Mouse (Mus musculus) c-Kit-positive CD71-positive TER-119-positive erythroid progenitor cells, embryonic 14.5 days (primary cell): ENCODE results near the gene Ebf1.

Source experiments
- DNase-seq: peaks from one replicate; pipeline ENCODE4 v3.0.0-alpha.2; 2013; ENCODE audit warnings: low spot score

The Ebf1 gene

DNA sequence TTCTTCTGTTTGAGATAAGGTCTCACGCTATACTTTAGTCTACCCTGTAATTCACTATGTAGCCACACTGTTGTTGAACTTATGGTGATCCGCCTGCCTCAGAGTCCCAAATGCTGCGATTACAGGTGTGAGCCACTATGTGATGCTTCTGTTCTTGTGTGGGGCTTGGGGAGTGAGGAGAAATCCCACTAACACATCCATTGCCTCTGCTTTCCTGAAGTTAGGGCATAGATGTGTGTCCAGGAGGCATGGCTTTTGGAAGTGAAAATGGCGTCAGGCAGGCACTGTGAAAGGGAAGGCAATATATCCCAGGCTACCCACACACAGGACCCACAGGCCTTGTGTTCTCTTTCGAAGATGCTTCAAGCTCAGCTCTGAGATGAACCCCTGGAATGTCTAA, 86.8 kb downstream of the Ebf1 start:
- no peak for DNase-seq

DNA sequence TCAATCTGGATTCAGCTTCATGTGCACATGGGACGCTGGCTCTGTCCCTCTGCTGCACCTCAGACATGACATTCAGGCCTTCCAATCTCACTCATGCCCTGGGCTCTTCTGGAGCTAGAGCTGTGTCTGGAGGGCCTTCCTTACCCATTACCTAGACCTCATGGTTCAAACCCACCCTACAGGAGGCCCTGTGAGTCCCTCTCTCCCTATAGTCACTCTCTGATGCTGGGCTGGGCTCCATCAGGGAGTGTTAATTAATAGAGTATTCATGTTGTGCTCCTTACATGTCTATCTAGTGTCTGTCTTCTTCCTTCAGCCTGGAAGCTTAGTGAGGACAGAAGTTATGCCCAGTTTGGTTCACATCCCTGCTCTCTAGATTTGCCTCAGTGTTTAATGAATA, 88.7 kb downstream of the Ebf1 start:
- DNase-seq: no peak

GRCm38 (mm10) chr11:44706386-44706785, 89.3 kb downstream of the Ebf1 start:
- no peak for DNase-seq

DNA sequence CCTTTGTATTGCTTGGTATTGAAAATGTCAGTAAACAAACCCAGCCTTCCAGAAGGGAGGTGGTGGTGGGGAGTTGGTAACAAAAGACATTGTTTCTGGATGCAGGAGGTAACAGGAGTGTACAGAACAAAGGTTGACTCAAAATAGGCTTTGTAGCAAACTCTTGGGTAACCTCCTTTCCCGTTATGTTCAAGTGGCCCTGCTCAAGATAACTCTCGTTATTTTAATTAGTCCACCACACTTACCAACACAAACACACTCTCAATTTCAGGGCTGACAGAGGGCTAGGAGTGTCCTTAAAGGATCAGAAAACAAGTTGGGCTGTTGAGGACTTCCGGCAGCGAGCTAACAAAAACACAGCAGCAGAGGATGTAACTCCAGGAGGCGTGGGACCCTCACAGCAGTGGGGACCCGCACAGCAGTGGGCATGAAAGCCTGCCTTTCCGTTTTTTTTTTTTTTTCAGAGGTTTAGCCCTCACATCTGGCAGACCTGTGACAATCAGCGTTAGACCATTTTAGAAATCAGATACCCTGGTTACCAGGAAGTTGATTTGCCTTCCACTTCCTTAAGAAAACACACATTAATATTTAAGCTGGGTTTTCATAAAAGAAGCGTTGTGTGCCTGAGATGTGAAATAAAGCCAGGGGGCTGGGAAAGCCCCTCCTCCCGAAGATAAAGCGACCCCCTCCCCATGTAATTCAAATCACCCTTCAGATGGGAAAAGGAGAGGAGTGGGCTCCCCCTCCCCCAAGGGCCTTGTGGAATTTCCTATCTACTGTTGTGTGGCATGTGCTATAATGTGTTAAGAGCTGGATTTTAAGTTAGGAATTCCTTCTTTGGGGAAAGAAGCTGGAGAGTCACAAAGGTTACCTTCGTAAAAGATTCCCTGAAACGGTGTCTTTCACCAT, 90.5 kb downstream of the Ebf1 start:
- DNase-seq: no peak

GRCm38 (mm10) chr11:44708290-44708685, 91.2 kb downstream of the Ebf1 start:
- DNase-seq: no peak

- no peak for DNase-seq
These were observed 92.0 kb downstream of the Ebf1 start for GRCm38 (mm10) chr11:44709073-44709618.

DNA sequence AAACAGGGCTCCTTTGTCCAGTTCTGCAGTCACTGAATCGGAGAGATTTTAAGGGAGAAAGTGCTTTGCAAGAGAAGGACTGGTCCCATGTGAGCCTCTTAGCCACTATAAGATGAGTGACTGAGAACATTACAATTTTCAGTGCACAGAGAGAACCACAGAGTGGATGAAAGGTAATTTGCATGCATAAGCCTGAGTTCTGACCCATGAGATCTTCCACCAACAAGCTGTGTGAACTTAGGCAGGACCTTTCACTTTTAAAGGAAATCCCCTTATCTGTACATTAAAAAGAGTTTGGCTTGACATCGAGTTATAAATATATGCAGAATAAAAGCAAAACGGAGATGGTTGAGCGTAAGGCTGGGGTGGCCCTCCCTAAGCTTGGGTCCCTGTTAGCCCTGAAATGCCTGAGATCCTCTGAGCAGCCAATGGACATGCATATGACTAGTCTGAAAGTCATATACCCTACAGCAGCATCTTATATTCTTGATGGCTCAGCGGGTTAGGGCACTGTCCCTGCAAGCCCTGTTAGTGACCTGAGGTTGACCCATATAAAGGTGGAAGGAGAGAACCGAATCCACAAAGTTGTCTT, 92.8 kb downstream of the Ebf1 start:
- no peak for DNase-seq

GRCm38 (mm10) chr11:44710861-44711260, 93.7 kb downstream of the Ebf1 start:
- no peak for DNase-seq

GRCm38 (mm10) chr11:44714188-44714587, 97.1 kb downstream of the Ebf1 start:
- DNase-seq: no peak

DNA sequence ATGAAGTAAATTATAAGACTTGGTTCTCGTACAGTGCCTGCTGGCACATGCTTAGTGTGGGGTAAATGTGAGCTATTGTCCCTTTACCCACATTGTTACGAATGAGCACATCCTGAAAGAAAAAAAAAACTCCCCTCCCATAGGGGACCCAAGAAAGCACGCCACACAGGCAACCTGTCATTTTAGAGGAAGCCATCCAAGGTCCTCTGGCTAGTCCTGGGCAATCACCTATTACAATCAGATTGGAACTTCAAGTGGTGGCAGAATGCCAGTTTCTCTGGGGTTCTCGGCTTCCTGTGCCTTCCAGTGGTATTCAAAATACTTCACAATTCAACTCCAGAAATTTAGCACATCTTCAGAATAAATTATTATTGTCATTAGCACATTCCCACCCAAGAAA, 98.7 kb downstream of the Ebf1 start:
- DNase-seq: no peak

GRCm38 (mm10) chr11:44716928-44717327, 99.8 kb downstream of the Ebf1 start:
- no peak for DNase-seq

GRCm38 (mm10) chr11:44717636-44718035, 100.5 kb downstream of the Ebf1 start:
- no peak for DNase-seq

DNA sequence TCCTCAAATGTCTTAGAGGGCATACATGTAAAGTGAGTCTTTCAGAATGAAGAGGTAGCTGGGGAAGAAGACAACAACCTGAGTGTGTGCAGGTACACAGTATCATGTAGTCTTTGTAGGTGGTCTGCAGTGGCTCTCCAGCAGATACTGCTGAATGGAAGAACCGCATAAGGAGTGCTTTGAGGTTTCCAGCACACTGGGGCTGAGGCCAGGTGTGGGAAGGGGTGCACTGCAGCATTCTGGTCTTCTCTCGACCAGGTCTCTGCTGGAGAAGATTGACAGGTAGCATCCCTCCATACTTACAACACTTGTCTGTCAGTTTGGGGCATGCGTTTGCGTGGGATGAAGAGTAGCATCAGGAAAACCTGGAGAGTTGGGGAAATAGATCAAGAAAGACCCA, 104.9 kb downstream of the Ebf1 start:
- no peak for DNase-seq

DNA sequence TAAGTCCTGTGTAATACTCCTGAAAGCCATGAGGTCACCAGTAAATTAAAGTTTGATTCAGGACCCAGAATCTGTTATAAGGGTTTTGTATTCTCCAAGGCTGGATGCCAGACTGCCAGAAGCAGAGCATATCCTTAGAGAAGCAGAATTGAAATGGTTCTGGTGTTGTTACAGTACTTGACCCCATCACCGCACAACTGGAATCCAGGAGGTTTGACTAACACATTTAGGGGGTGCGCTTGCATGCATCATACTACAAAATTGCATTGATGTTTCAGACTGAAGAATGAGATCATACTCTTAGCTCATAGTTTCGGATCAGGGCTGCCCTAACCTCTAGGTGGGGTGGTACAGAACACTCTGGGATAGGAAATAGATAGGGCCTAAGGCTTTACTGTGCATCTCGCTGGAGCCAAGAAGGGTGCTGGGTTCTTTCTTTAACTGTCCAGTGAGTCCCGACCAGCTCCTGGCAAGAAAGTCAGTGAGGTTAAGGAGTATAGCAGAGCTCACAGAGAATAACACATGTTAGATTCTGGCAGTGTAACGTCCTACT, 106.9 kb downstream of the Ebf1 start:
- no peak for DNase-seq

DNA sequence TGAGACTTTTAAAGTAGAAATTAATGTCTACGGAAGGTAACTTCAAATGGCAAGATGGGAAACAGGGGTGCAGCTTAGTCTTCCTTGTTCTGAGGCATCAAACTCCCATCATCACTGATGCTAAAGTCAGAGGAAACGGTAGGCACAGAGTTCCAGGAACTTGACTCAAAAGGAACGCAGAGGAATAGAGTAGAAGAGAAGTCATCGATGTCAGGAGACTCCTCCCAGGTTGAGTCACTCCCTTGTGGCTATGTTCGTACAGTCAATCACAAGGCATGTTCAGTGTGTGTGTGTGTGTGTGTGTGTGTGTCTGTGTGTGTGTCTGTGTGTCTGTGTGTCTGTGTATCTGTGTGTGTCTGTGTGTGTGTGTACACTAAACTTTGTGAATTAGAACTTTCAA, 108.6 kb downstream of the Ebf1 start:
- DNase-seq: no peak

DNA sequence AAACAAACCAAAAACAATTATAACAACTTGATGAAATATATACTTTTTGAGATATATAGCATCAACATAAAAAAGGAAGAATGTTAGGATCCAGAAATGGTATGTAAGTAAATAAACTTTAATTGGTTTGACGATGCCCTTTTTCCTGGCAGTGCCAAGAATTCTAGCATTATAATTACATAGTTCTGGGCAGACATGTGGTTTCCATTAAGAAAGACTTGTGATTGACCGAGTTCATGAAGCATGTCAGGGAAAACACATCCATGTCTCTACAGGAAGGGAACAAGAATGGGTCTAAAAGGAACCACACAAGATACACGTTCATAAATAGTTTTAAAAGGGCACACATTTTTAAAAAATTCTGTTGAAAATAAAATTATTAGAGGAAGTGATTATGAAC, 110.3 kb downstream of the Ebf1 start:
- DNase-seq: no peak

DNA sequence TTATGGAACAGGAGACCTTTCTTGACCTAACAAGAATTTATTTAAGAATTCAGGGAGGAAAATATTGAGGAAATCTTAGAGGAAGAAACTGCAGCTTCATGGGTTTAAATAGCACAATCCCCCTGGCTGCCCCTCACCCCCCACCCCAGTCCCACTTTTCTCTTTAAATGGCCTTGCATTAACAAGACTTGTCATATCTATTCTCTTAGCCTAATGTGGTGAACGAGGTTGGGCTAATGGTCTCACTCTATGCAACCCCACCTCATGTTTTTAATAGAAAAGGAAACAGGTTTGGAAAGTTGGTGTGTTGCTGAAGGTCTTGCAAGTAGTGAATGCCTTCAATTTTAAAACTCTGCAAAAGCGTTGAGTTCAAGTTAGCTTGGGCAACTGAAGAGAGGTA, 110.7 kb downstream of the Ebf1 start:
- no peak for DNase-seq

DNA sequence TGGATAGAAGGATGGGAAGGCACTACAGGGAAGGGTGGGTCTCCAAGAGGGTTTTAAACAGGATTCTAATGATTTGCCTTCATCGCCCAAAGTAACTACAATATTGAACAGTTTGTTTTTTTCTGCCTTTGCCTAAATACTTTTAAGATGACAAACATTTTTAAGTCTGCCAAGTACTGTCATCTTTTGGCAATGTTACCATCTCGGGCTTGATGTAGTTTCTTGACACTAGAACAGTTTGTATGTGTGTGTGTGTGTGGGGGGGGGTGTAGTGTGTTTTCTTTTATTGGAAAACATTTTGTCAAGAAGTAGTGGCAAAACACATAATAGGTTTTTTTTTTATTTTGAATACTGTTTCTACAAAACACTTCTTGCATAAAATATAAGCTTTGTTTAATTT, 111.2 kb downstream of the Ebf1 start:
- DNase-seq: no peak

DNA sequence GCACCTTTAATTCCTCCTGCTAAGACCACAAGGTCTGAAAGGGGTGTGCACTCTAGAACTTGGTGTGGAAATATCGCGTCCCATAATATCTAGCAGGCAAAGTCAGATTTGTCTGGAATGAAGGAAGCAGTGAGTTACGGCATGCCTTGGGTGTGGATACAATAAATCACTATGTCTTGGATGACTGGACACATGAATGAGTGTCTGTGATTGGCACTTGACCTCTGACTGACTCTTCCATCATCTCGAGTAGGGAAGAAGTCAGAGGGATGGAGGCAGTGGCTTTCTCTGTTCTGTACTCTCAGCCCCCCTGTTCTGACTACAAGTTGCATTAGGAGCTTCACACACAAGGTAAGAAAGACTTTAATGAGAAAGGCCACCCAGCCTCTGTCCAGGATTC, 112.8 kb downstream of the Ebf1 start:
- DNase-seq: no peak

DNA sequence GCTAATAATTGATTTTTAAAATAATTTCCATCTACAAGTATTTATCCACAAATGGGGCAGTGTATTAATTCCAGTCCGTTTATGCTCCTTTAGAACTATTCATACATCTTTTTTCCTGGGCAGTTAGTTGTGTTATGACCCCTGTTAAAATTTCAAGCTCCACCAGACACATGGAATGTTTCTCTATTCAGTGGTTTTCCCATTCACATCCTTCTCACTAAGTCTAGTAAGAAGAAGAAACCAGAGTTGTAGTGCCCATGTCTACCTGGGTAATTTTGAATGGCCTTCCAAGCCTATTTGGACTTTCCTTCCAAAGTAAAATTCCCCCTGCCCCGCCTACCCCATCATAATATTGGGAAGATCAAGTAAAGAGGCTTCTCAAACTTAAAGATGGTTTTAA, 114.6 kb downstream of the Ebf1 start:
- no peak for DNase-seq

DNA sequence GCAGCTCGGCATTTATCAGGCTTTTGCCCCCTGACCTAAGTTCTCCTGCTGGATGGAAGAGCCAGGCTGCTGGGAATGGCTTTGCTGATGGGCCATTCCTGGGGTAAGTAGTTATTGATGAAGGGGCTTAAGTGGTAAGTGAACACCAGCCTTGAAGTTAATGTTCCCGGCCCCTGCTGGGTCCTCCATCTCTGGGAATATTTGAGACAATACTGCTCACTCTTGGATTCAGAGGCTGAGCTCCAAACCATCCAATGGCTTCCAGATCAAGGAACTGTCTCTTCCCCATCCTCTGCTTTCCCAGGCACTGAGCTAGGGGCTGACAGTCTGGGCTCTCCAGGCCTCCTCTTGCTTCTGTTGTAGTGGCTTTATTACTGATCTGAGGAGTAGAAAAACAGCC, 116.2 kb downstream of the Ebf1 start:
- DNase-seq: no peak

DNA sequence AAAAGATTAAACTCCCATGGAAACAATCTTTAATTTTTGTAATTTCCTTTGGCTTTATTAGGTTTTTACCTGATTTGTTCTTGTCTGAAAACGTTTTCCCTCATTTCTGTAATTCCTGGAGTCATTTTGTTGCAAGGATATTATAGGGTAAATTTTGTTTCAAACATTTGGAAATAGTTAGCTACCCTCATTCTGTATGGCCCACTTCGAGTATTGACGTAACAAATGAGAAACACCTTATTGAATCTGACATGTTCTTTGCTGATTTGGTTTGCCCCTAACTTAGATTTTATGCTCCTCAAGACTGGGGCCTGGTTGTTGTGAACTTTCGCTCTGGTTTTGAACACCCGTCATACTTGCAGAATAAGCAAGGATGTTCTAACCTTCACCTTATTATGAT, 120.9 kb downstream of the Ebf1 start:
- no peak for DNase-seq

GRCm38 (mm10) chr11:44738820-44739219, 121.7 kb downstream of the Ebf1 start:
- no peak for DNase-seq
